Mouse (Mus musculus): ENCODE data around the gene Arhgap24. TPM values are rescaled to one million over a fixed set of nuclear protein-coding genes. Genes with fewer than 3 reads are reported as not detected.

The Arhgap24 gene
- polyA plus RNA-seq, 1 experiment from 2014 or later, result 17.7 TPM

DNA sequence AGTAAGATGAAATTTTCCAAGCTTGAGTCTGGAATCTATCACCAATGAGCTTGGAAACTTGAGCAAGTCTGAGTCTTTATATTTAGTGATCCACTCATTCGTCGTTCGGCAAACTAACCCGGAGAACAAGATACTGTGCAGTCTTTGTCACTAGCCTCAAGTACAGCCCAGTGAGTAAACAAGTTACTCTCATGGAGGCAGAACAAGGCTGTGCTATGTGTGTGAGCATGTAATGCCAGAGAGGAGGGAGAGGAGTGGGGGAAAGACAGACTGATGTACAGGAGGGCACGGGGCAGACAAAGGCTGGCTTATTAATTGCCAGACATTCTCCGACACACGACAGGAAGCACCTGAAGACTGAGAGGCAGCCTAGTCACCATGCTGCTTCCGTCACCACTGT is 97.2 kb downstream of the Arhgap24 start:
- H3K36me3 ChIP-seq, result no peaks in the 10 kb centered on the region; the same call in 1 of the 2 replicates
- no peak overlapping the region for H3K4me2 ChIP-seq
- H3K27ac ChIP-seq, result no peak overlapping the region
- H3K4me1 ChIP-seq (replicated peaks), result peaks cover 8% of the 10 kb centered on the region; the same call in 1 of the 2 replicates
- no peaks in the 10 kb centered on the region for H3K27me3 ChIP-seq
- WGBS, result 79% methylated on average over 8 of the region's 8 CpGs
- no peak overlapping the region for H3K4me3 ChIP-seq (replicated peaks)
- no peak overlapping the region for H3K9ac ChIP-seq (replicated peaks)
- 0 out of 2 replicates have a peak, but pooled peaks cover 7% of the 10 kb centered on the region for H3K9me3 ChIP-seq
- no peak for ATAC-seq (ENCODE audit: insufficient number of reproducible peaks, insufficient read depth, low FRiP score, low TSS enrichment, low read depth)

DNA sequence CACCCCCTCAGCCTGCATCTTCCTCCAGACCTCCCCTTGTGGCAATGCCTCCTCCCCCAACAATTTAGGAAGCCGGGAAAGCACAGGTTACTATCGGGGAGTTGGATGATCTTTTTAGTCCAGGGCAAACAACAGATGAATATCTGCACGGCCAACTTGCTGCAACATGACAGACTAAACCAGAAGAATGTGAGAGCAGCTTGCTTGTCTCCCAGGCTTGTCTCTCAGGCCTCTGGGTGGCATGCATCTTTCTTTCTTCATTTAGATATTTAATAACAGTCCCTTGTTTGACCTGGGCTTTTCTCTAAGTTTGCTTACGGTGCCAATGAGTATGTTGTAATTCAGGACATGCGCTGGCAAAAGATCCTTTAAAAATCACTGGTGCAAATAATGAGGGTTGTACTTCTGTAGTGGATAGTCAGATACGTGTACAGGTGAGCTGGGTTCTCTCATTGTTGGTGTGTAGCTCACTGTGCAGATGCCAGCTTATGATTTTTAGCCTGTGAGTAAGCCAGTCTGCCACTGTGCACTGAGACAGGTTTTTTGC is 101.7 kb downstream of the Arhgap24 start:
- Histone ChIP-seq H3K36me3 (no peaks in the 10 kb centered on the region), H3K4me1 (replicated peaks) (0 out of 2 replicates have a peak, but pooled peaks cover 7% of the 10 kb centered on the region), H3K9ac (replicated peaks) (no peak overlapping the region), H3K9me3 (no peaks in the 10 kb centered on the region; the same call in 1 of the 2 replicates), H3K4me2 (no peak overlapping the region), H3K27me3 (no peaks in the 10 kb centered on the region), H3K4me3 (replicated peaks) (no peak overlapping the region), H3K27ac (no peak overlapping the region)
- 71% methylated on average over 6 of the region's 6 CpGs for WGBS
- ATAC-seq (ENCODE audit: insufficient number of reproducible peaks, insufficient read depth, low FRiP score, low TSS enrichment, low read depth), result no peak

DNA sequence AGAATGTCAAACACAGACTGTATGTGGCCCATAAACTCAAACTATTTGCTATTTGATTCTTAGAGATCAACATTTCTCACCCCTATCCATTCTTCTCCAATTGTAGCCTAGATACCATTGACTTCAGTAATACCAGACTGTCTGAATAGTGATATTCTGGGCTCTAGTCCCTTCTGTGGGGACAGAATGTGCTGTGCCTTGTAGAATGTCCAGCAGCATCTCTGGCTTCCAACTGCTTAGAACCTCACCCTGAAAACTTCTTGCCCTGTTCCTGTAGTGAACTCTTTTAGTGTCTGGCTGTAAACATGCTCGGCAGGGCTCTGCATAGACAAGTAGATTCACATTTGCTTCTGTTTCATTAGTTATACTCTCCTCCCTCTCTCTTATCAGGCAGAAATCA is 110.2 kb downstream of the Arhgap24 start:
- no peak for ATAC-seq (ENCODE audit: insufficient number of reproducible peaks, insufficient read depth, low FRiP score, low TSS enrichment, low read depth)
- Histone ChIP-seq H3K4me3 (replicated peaks) (no peak overlapping the region), H3K27me3 (no peaks in the 10 kb centered on the region), H3K9ac (replicated peaks) (no peak overlapping the region), H3K4me2 (no peak overlapping the region), H3K27ac (no peak overlapping the region), H3K4me1 (replicated peaks) (no peaks in the 10 kb centered on the region), H3K36me3 (no peaks in the 10 kb centered on the region), H3K9me3 (no peaks in the 10 kb centered on the region; the same call in 1 of the 2 replicates)
- 71% methylated on average over 1 of the region's 1 CpGs for WGBS

DNA sequence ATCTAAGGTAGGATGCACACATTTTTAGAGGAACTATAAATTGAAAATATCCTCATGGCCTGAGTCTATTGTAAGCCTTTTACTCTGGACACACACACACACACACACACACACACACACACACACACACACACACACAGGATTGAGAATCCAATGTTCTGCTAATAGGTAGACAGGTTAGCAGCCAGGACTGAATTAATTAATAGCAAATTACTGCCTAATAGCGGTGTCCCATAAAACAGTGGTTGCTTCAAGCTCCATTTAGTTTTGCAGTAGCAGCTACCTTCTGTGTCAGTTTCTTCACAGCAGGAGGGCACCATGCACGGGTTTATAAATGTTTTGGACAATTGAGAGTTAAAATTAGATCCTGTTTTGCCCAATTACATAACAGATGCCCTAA is 111.9 kb downstream of the Arhgap24 start:
- Histone ChIP-seq H3K36me3 (no peaks in the 10 kb centered on the region), H3K27me3 (no peaks in the 10 kb centered on the region), H3K27ac (no peak overlapping the region), H3K4me2 (no peak overlapping the region), H3K9ac (replicated peaks) (no peak overlapping the region), H3K4me1 (replicated peaks) (no peaks in the 10 kb centered on the region), H3K4me3 (replicated peaks) (no peak overlapping the region), H3K9me3 (no peaks in the 10 kb centered on the region)
- 34% methylated on average over 2 of the region's 2 CpGs for WGBS
- no peak for ATAC-seq (ENCODE audit: insufficient number of reproducible peaks, insufficient read depth, low FRiP score, low TSS enrichment, low read depth)

DNA sequence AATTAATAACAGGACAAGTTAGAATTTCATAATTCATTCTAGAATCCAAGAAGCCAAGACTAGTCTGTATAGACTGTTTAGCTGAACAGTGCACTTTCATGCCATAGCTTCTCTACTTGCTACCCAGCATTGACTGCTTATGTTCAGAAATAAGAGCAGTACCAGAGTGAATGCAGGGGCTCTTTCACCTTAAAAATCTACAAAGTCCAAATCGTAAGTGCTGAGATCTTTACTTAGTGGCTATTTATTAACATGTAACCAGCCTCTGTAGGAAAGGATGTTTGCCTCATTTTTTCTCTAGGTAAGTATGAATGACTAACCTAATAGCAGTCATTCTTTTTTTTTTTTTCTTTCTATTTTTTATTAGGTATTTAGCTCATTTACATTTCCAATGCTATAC is 117.9 kb downstream of the Arhgap24 start:
- no peak overlapping the region for H3K4me2 ChIP-seq

DNA sequence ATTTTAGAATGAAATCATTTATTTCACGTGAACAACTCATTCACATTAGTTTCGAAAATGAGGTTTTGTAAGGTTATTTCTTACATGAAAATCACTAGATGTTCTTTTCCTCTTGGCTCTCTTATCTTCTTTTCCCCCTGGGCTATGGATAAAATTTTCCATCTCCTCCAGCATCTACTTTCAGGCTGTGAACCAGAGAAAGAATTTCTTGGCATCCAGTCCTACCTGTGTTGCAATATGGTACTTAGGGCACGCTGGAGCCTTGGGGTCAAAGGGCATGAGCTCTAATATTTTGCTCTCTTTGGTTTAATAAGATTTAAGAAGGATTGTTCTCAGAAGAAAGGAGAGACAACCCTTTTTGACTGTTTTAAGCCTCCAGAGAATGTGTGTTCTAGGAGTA is 132.4 kb downstream of the Arhgap24 start:
- Histone ChIP-seq H3K27me3 (no peaks in the 10 kb centered on the region), H3K4me1 (replicated peaks) (no peaks in the 10 kb centered on the region), H3K36me3 (no peaks in the 10 kb centered on the region), H3K27ac (no peak overlapping the region), H3K9ac (replicated peaks) (no peak overlapping the region), H3K9me3 (no peaks in the 10 kb centered on the region), H3K4me3 (replicated peaks) (no peak overlapping the region), H3K4me2 (no peak overlapping the region)
- 86% methylated on average over 3 of the region's 3 CpGs for WGBS
- ATAC-seq (ENCODE audit: insufficient number of reproducible peaks, insufficient read depth, low FRiP score, low TSS enrichment, low read depth), result no peak

More for the DNA sequence above, 117.9 kb downstream of the Arhgap24 start:
- Histone ChIP-seq H3K27ac (no peak overlapping the region), H3K9me3 (no peaks in the 10 kb centered on the region), H3K36me3 (no peaks in the 10 kb centered on the region), H3K4me3 (replicated peaks) (no peak overlapping the region), H3K27me3 (no peaks in the 10 kb centered on the region), H3K9ac (replicated peaks) (no peak overlapping the region), H3K4me1 (replicated peaks) (no peaks in the 10 kb centered on the region)
- no peak for ATAC-seq (ENCODE audit: insufficient number of reproducible peaks, insufficient read depth, low FRiP score, low TSS enrichment, low read depth)
- 91% methylated on average over 1 of the region's 1 CpGs for WGBS

DNA sequence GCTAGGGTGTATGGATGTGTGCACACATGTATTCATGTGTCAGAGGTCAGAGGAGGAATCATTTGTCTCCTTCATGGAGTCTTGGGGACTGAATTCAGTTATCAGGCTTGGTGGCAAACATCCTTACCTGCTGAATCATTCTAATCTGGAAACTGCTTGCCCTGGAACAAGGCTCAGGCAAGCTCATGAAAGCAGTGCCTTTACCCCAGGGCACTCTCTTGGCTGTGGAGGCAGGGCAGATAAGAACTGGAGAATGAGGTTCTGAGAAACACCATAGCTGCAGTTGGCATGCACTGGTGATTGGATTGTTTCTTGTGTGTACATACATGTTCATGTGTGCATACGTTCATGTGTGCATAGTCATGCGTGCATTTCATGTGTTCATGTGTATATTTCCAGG is 132.9 kb downstream of the Arhgap24 start:
- Histone ChIP-seq H3K4me3 (replicated peaks) (no peak overlapping the region), H3K4me2 (no peak overlapping the region)
- WGBS, result 100% methylated on average over 2 of the region's 2 CpGs

DNA sequence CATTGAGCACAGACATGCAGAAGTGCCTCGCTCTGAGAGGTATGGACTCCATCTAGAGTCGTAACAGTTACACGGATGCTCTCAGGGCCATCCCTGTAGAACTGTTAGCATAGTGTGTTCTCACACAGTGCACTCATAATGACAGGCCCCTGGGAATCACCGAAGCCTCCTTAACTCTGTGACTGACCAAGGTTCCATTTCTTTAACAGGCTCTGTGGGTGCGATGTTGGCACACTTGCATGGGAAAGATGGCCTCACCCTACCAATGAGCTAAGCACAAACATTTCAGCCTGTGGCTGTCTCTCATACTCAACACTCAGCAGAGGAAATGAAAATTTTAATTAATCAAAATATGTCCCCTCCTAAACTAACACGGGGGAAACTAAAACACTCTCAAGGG is 134.1 kb downstream of the Arhgap24 start:
- Histone ChIP-seq H3K36me3 (no peaks in the 10 kb centered on the region), H3K4me3 (replicated peaks) (no peak overlapping the region), H3K9ac (replicated peaks) (no peak overlapping the region), H3K4me1 (replicated peaks) (no peaks in the 10 kb centered on the region), H3K27ac (no peak overlapping the region), H3K27me3 (no peaks in the 10 kb centered on the region), H3K9me3 (no peaks in the 10 kb centered on the region), H3K4me2 (no peak overlapping the region)
- 94% methylated on average over 6 of the region's 6 CpGs for WGBS
- no peak for ATAC-seq (ENCODE audit: insufficient number of reproducible peaks, insufficient read depth, low FRiP score, low TSS enrichment, low read depth)

More for the DNA sequence above, 132.9 kb downstream of the Arhgap24 start:
- no peaks in the 10 kb centered on the region for H3K9me3 ChIP-seq
- H3K27ac ChIP-seq, result no peak overlapping the region
- H3K27me3 ChIP-seq, result no peaks in the 10 kb centered on the region
- no peak overlapping the region for H3K9ac ChIP-seq (replicated peaks)
- ATAC-seq (ENCODE audit: insufficient number of reproducible peaks, insufficient read depth, low FRiP score, low TSS enrichment, low read depth), result no peak
- H3K36me3 ChIP-seq, result no peaks in the 10 kb centered on the region
- no peaks in the 10 kb centered on the region for H3K4me1 ChIP-seq (replicated peaks)

DNA sequence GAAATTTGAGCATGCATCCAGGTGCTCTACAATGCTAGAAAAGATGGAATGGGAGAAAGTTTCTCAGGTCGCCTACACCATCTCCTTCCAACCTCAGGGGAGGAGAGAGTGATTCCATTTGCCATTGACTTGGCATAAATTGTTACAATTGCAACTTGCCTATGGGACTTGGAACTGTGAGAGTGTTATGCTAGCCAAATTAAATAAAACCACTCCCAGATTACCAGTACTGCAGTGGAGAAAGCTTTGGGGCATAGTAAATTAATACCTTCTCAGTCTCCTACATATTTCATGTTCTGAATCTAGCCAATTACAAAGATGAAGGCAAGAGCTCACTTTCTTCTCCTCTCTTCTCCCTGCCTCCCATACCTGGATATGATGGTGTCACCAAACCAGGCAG is 139.8 kb downstream of the Arhgap24 start:
- no peak overlapping the region for H3K9ac ChIP-seq (replicated peaks)
- ATAC-seq (ENCODE audit: insufficient number of reproducible peaks, insufficient read depth, low FRiP score, low TSS enrichment, low read depth), result no peak
- 84% methylated on average over 1 of the region's 1 CpGs for WGBS

DNA sequence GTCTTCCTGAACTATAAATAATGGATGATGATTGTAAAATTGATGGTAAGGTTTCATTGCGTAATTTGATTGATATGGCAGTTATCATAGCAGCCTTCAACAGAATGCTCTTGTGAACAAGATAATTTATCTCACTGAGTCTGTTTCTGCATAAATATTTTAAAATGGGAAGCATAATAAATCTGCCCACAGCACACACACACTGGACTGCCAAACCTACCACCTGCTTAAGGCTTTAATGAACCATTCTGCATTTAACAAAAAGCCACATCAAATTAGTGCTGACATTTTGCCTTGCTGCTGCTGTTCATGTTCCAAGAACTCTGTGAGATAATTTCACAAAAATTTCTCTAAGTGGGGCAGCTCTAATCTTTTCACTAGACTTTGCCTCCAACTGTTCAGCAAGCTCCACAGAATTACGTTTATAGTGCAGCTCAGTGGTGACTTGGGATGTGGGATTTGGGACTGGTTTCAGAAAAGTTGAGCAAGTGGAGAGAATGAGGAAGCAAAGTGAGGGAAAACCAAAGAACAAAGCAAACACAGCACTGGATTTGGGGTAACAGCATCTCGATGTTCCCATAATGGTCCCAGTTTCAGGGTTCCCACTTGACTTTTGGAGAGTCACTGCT is 142.7 kb downstream of the Arhgap24 start:
- no peaks in the 10 kb centered on the region for H3K4me1 ChIP-seq (replicated peaks)
- WGBS, result 87% methylated on average over 3 of the region's 3 CpGs
- no peaks in the 10 kb centered on the region for H3K27me3 ChIP-seq
- no peak for ATAC-seq (ENCODE audit: insufficient number of reproducible peaks, insufficient read depth, low FRiP score, low TSS enrichment, low read depth)
- no peak overlapping the region for H3K4me3 ChIP-seq (replicated peaks)
- no peak overlapping the region for H3K9ac ChIP-seq (replicated peaks)
- H3K9me3 ChIP-seq, result no peaks in the 10 kb centered on the region
- H3K4me2 ChIP-seq, result no peak overlapping the region
- H3K36me3 ChIP-seq, result no peaks in the 10 kb centered on the region; the same call in 1 of the 2 replicates
- no peak overlapping the region for H3K27ac ChIP-seq

More for the DNA sequence above, 139.8 kb downstream of the Arhgap24 start:
- Histone ChIP-seq H3K9me3 (no peaks in the 10 kb centered on the region), H3K4me1 (replicated peaks) (no peaks in the 10 kb centered on the region), H3K4me2 (no peak overlapping the region), H3K4me3 (replicated peaks) (no peak overlapping the region), H3K36me3 (no peaks in the 10 kb centered on the region; the same call in 1 of the 2 replicates), H3K27ac (no peak overlapping the region), H3K27me3 (no peaks in the 10 kb centered on the region)

DNA sequence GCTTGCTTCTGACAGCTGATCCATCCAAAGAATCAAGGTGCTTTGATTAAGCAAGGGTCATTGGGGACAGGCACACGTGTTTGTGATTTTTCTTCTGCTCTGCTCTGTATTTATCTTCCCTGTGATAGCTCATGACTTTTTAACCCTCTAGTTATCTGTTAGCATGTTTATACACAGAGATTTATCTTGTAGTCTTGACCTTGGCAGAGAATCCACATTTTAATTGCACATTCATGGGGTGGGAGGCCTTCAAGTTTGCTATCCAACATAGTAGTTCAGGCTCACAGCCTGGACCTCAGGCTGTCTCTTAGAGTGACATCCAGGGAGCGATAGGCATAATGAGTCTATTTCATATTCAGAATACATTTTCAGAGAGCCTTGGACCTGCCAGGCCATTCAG is 145.5 kb downstream of the Arhgap24 start:
- Histone ChIP-seq H3K4me3 (replicated peaks) (no peak overlapping the region), H3K4me2 (no peak overlapping the region), H3K27me3 (no peaks in the 10 kb centered on the region), H3K4me1 (replicated peaks) (no peaks in the 10 kb centered on the region), H3K27ac (no peak overlapping the region), H3K9me3 (no peaks in the 10 kb centered on the region), H3K36me3 (no peaks in the 10 kb centered on the region; the same call in 1 of the 2 replicates), H3K9ac (replicated peaks) (no peak overlapping the region)
- 74% methylated on average over 2 of the region's 2 CpGs for WGBS
- no peak for ATAC-seq (ENCODE audit: insufficient number of reproducible peaks, insufficient read depth, low FRiP score, low TSS enrichment, low read depth)

DNA sequence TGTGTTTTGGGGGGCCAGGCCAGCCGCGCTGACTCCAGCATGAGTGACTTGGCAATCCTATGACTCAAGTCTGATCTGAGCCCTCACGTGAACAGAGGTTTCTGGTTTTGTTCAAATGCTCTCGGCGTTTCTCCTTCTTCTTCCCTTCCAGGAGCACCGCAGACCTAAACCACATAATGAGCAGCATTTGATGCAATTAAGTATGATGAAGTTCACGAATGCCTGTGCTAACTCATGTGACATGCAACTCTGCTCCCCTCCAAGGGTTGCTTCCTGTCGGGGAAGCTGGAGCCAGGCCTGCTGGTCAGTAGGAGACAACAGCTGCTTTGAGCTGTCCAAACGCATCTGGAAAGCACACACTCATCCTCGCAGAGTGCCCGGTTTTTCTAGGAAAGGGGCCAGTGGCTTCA is 148.2 kb downstream of the Arhgap24 start:
- H3K27ac ChIP-seq, result no peak overlapping the region
- 59% methylated on average over 11 of the region's 11 CpGs for WGBS
- H3K9me3 ChIP-seq, result no peaks in the 10 kb centered on the region
- no peaks in the 10 kb centered on the region for H3K4me1 ChIP-seq (replicated peaks)
- no peak overlapping the region for H3K4me2 ChIP-seq
- ATAC-seq (ENCODE audit: insufficient number of reproducible peaks, insufficient read depth, low FRiP score, low TSS enrichment, low read depth), result no peak
- H3K27me3 ChIP-seq, result no peaks in the 10 kb centered on the region
- H3K36me3 ChIP-seq, result no peaks in the 10 kb centered on the region; the same call in 1 of the 2 replicates
- no peak overlapping the region for H3K4me3 ChIP-seq (replicated peaks)
- H3K9ac ChIP-seq (replicated peaks), result no peak overlapping the region

Measured in limb, embryonic 12.5 days (tissue).